Mouse (Mus musculus): ENCODE measurements around the gene Gpr75. TPM values are rescaled to one million over a fixed set of nuclear protein-coding genes. Genes with fewer than 3 reads are reported as not detected.
A peak's percentile ranks its signal among the peaks of the same experiment; 100 is the strongest.

The Gpr75 gene
- polyA plus RNA-seq (2015; fragmentation: Nextera tagmentation; extraction: Ambion mirVana) = 0.14 and 0.23 TPM in 2 replicates

DNA sequence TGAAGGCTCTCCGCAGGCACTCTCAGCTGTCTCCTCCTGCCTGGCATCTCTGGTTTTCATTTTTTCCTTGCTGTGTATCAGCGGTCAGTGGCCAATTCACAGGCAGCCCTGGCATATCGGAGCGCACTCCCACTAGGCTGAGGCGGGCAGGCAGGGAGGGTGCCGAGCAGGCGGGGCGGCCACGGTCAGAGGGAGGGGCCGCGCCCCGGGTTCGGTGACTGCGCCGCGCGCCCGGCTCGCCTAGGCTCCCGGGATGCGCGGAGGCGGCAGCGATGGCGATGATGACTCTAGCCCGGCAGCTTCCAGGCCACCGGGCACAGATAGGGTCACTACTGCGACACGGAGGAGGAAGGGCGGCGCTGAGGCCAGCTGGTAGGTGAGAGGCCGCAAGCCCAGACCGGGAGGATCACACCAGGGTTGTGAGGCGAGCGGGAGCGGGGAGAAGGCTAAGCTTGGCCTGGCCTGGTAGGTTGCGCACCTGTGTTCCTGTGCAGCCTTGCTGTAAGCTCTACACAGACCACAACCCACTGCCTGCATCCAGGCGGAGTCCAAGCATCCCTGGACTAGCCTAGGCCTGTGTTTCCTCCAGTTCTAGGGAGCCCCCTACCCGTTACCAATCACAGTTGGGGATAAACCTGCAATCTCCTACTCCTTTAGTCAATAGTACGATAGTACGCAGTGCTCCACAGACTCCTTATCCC, at the start of gene Gpr75, which contains the start of gene Asb3:
Gpr75 (plus strand) TSS at position 188 of the 701 bp plus-strand sequence.
Asb3 (plus strand) TSS at position 246 of the 701 bp plus-strand sequence.
- Histone ChIP-seq H3K9me3 (ENCODE audit: control insufficient read depth) (no peaks in the 10 kb centered on the region), H3K4me2 (replicated peaks; ENCODE audit: low read depth) (peak within 1 kb of the TSS; percentile 73), H3K36me3 (ENCODE audit: control insufficient read depth, insufficient read depth) (peaks cover 2% of the 10 kb centered on the region; the same call in 1 of the 2 replicates), H3K4me3 (ENCODE audit: low read depth, low read length) (peak within 1 kb of the TSS; percentile 41), H3K27ac (ENCODE audit: low read depth, low read length) (no peak within 1 kb of the TSS), H3K27me3 (replicated peaks; ENCODE audit: control insufficient read depth, insufficient read depth, low read length) (0 out of 2 replicates have a peak, but pooled peaks cover 5% of the 10 kb centered on the region), H3K9ac (ENCODE audit: low read depth, low read length) (peak within 1 kb of the TSS; percentile 37; the same call in 1 of the 2 replicates), H3K4me1 (replicated peaks; ENCODE audit: control insufficient read depth, insufficient read depth, low read length) (no peaks in the 10 kb centered on the region)
- peak; percentile 63 for ATAC-seq
- WGBS = 4% methylated on average over 39 of the region's 41 CpGs
- no peak for TF ChIP-seq CTCF (IDR thresholded peaks at IDR 0.05; ENCODE audit: low read depth)

DNA sequence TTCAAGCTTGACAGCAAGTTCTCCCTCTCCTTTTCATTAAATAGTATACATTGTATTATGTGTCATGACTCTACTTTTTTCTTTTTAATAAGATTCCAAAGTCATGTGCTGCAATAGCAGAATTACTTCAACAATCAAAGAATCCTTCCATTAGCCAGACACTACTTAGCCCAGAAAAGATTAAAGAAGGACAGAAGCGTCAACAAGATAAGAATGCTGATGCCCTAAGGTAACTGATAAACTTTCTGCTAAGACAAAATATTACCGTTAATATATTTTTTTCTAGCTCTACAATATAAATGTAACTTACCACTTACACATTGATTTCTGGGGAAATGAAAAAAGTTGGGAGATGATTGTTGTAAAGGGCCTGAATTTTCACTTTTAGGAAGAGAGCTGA, 46.4 kb upstream of the Gpr75 start:
- H3K36me3 ChIP-seq (ENCODE audit: control insufficient read depth, insufficient read depth) = peaks cover 52% of the 10 kb centered on the region
- 90% methylated on average over 2 of the region's 2 CpGs for WGBS
- TF ChIP-seq CTCF (IDR thresholded peaks at IDR 0.05; ENCODE audit: low read depth) = no peak

GRCm38 (mm10) chr11:30844355-30844754, 40.8 kb upstream of the Gpr75 start:
- H3K4me3 ChIP-seq (ENCODE audit: low read depth, low read length) = no peak overlapping the region

More for the DNA sequence above, 46.4 kb upstream of the Gpr75 start:
- H3K4me1 ChIP-seq (replicated peaks; ENCODE audit: control insufficient read depth, insufficient read depth, low read length) = no peaks in the 10 kb centered on the region
- no peak for ATAC-seq
- H3K27ac ChIP-seq (ENCODE audit: low read depth, low read length) = no peak overlapping the region
- H3K9ac ChIP-seq (ENCODE audit: low read depth, low read length) = no peak overlapping the region
- H3K9me3 ChIP-seq (ENCODE audit: control insufficient read depth) = no peaks in the 10 kb centered on the region
- H3K27me3 ChIP-seq (replicated peaks; ENCODE audit: control insufficient read depth, insufficient read depth, low read length) = no peaks in the 10 kb centered on the region
- H3K4me2 ChIP-seq (replicated peaks; ENCODE audit: low read depth) = no peak overlapping the region
- H3K4me3 ChIP-seq (ENCODE audit: low read depth, low read length) = no peak overlapping the region

GRCm38 (mm10) chr11:30872425-30872824, 12.7 kb upstream of the Gpr75 start:
- peaks cover 26% of the 10 kb centered on the region for H3K36me3 ChIP-seq (ENCODE audit: control insufficient read depth, insufficient read depth)

More at GRCm38 (mm10) chr11:30844355-30844754, 40.8 kb upstream of the Gpr75 start:
- no peaks in the 10 kb centered on the region for H3K9me3 ChIP-seq (ENCODE audit: control insufficient read depth)
- no peak for TF ChIP-seq CTCF (IDR thresholded peaks at IDR 0.05; ENCODE audit: low read depth)
- H3K4me1 ChIP-seq (replicated peaks; ENCODE audit: control insufficient read depth, insufficient read depth, low read length) = no peaks in the 10 kb centered on the region
- H3K9ac ChIP-seq (ENCODE audit: low read depth, low read length) = no peak overlapping the region
- no peak overlapping the region for H3K27ac ChIP-seq (ENCODE audit: low read depth, low read length)
- peaks cover 30% of the 10 kb centered on the region; the same call in 1 of the 2 replicates for H3K36me3 ChIP-seq (ENCODE audit: control insufficient read depth, insufficient read depth)
- no peaks in the 10 kb centered on the region for H3K27me3 ChIP-seq (replicated peaks; ENCODE audit: control insufficient read depth, insufficient read depth, low read length)
- no peak for ATAC-seq
- WGBS = 97% methylated on average over 1 of the region's 1 CpGs
- H3K4me2 ChIP-seq (replicated peaks; ENCODE audit: low read depth) = no peak overlapping the region

GRCm38 (mm10) chr11:30888153-30888552, 3.0 kb downstream of the Gpr75 start:
- Histone ChIP-seq H3K27ac (ENCODE audit: low read depth, low read length) (no peak overlapping the region), H3K9me3 (ENCODE audit: control insufficient read depth) (no peaks in the 10 kb centered on the region), H3K4me2 (replicated peaks; ENCODE audit: low read depth) (no peak overlapping the region), H3K27me3 (replicated peaks; ENCODE audit: control insufficient read depth, insufficient read depth, low read length) (0 out of 2 replicates have a peak, but pooled peaks cover 5% of the 10 kb centered on the region), H3K4me3 (ENCODE audit: low read depth, low read length) (no peak overlapping the region), H3K9ac (ENCODE audit: low read depth, low read length) (no peak overlapping the region), H3K36me3 (ENCODE audit: control insufficient read depth, insufficient read depth) (no peaks in the 10 kb centered on the region), H3K4me1 (replicated peaks; ENCODE audit: control insufficient read depth, insufficient read depth, low read length) (no peaks in the 10 kb centered on the region)
- no peak for TF ChIP-seq CTCF (IDR thresholded peaks at IDR 0.05; ENCODE audit: low read depth)
- 80% methylated on average over 2 of the region's 2 CpGs for WGBS
- ATAC-seq = no peak

More at GRCm38 (mm10) chr11:30872425-30872824, 12.7 kb upstream of the Gpr75 start:
- H3K4me3 ChIP-seq (ENCODE audit: low read depth, low read length) = no peak overlapping the region
- H3K9me3 ChIP-seq (ENCODE audit: control insufficient read depth) = no peaks in the 10 kb centered on the region
- H3K9ac ChIP-seq (ENCODE audit: low read depth, low read length) = no peak overlapping the region
- ATAC-seq = peak; percentile 36; the same call in 1 of the 2 replicates
- TF ChIP-seq CTCF (IDR thresholded peaks at IDR 0.05; ENCODE audit: low read depth) = no peak
- no peak overlapping the region for H3K4me2 ChIP-seq (replicated peaks; ENCODE audit: low read depth)
- no peaks in the 10 kb centered on the region for H3K27me3 ChIP-seq (replicated peaks; ENCODE audit: control insufficient read depth, insufficient read depth, low read length)
- H3K4me1 ChIP-seq (replicated peaks; ENCODE audit: control insufficient read depth, insufficient read depth, low read length) = no peaks in the 10 kb centered on the region
- H3K27ac ChIP-seq (ENCODE audit: low read depth, low read length) = no peak overlapping the region

DNA sequence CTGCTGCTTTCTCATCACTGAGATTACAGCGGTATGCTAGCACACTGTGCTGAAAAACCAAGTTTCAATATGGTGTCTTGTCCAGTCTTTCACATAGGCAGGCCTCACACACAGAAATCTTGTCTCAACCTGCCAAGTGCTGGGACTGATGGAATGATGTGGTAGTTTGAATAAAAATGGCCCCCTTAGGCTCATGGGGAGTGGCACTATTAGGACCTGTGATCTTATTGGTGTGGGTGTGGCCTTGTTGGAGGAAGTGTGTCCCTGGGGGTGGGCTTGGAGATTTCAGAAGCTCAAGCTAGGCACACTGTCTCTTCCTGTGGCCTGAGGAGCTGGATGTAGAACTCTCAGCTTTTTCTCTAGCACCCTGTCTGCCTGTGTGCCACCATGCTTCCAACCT, 11.0 kb downstream of the Gpr75 start:
- H3K9ac ChIP-seq (ENCODE audit: low read depth, low read length) = no peak overlapping the region
- no peaks in the 10 kb centered on the region for H3K9me3 ChIP-seq (ENCODE audit: control insufficient read depth)
- 90% methylated on average over 1 of the region's 1 CpGs for WGBS
- H3K36me3 ChIP-seq (ENCODE audit: control insufficient read depth, insufficient read depth) = no peaks in the 10 kb centered on the region
- TF ChIP-seq CTCF (IDR thresholded peaks at IDR 0.05; ENCODE audit: low read depth) = no peak
- H3K27ac ChIP-seq (ENCODE audit: low read depth, low read length) = no peak overlapping the region
- H3K4me3 ChIP-seq (ENCODE audit: low read depth, low read length) = no peak overlapping the region
- no peaks in the 10 kb centered on the region for H3K27me3 ChIP-seq (replicated peaks; ENCODE audit: control insufficient read depth, insufficient read depth, low read length)
- ATAC-seq = no peak
- H3K4me1 ChIP-seq (replicated peaks; ENCODE audit: control insufficient read depth, insufficient read depth, low read length) = no peaks in the 10 kb centered on the region
- H3K4me2 ChIP-seq (replicated peaks; ENCODE audit: low read depth) = no peak overlapping the region

Measured in intestine, postnatal 0 days (tissue).